Mouse (Mus musculus) thymus, adult 2 months (tissue): ENCODE results near the gene Prrt1.

ENCODE experiments used
- CTCF ChIP-seq: fragments of 200-500 bp; IDR thresholded peaks from 2 replicates; pipeline ENCODE4 v1.5.1; 2012; ENCODE audit warnings: mild to moderate bottlenecking, control low read depth, low read length, moderate library complexity, borderline replicate concordance; ENCODE audit not compliant: control insufficient read depth, poor library complexity, insufficient read depth; ENCODE audit errors: extremely low read depth
- POLR2A ChIP-seq: fragments of 200-500 bp; IDR thresholded peaks from 2 replicates; pipeline ENCODE4 v1.6.1; 2012; ENCODE audit warnings: mild to moderate bottlenecking, low read length, control low read depth, moderate library complexity; ENCODE audit not compliant: control insufficient read depth, poor library complexity, insufficient read depth; ENCODE audit errors: extremely low read depth

- TF ChIP-seq POLR2A (no peak), CTCF (no peak)
These were observed 30.5 kb downstream of the Prrt1 start for GRCm38 (mm10) chr17:34659897-34660214.
